Mouse (Mus musculus) lung, postnatal 0 days (tissue): ENCODE data around the gene Hsp90ab1.

Experiments used
- CTCF ChIP-seq: IDR thresholded peaks from 2 replicates; pipeline ENCODE4 v1.5.1; 2016; ENCODE audit warnings: antibody characterized with exemption, mild to moderate bottlenecking
- EP300 ChIP-seq: IDR thresholded peaks from 2 replicates; pipeline ENCODE4 v1.6.1; 2016; ENCODE audit warnings: antibody characterized with exemption, mild to moderate bottlenecking, control low read depth

- TF ChIP-seq CTCF = no peak
- TF ChIP-seq EP300 = no peak
Measured at GRCm38 (mm10) chr17:45612921-45613320, 39.9 kb upstream of the Hsp90ab1 start.
